Mouse (Mus musculus) embryonic facial prominence, embryonic 15.5 days (tissue): ENCODE results near the gene Gm4792. TPM values are rescaled to one million over a fixed set of nuclear protein-coding genes. Genes with fewer than 3 reads are reported as not detected.
A peak's percentile ranks its signal among the peaks of the same experiment; 100 is the strongest.

Experiments used
- ATAC-seq: fragments of 200-750 bp; cut with Nextera tagmentation; 2 replicates; pipeline ENCODE4 v1.8.0; 2017; ENCODE audit warnings: low read depth, moderate TSS enrichment; ENCODE audit not compliant: insufficient number of reproducible peaks, low FRiP score, low TSS enrichment
- H3K27ac ChIP-seq: fragments of 300-500 bp; sonication (generic); replicated peaks from 2 replicates; pipeline ENCODE4 v1.5.1; 2015; ENCODE audit warnings: mild to moderate bottlenecking, inconsistent platforms
- H3K27me3 ChIP-seq: fragments of 300-500 bp; sonication (generic); 2 replicates; pipeline ENCODE4 v1.6.1; 2015; ENCODE audit warnings: inconsistent platforms
- H3K36me3 ChIP-seq: fragments of 300-500 bp; sonication (generic); 2 replicates; pipeline ENCODE4 v1.6.1; 2015; ENCODE audit warnings: mild to moderate bottlenecking, inconsistent platforms
- H3K4me1 ChIP-seq: fragments of 300-500 bp; sonication (generic); 2 replicates; pipeline ENCODE4 v1.6.1; 2015; ENCODE audit warnings: inconsistent platforms
- H3K4me2 ChIP-seq: fragments of 300-500 bp; sonication (generic); replicated peaks from 2 replicates; pipeline ENCODE4 v1.6.1; 2015; ENCODE audit warnings: mild to moderate bottlenecking, inconsistent platforms
- H3K4me3 ChIP-seq: fragments of 300-500 bp; sonication (generic); replicated peaks from 2 replicates; pipeline ENCODE4 v1.5.1; 2015; ENCODE audit warnings: mild to moderate bottlenecking, inconsistent platforms
- H3K9ac ChIP-seq: fragments of 300-500 bp; sonication (generic); 2 replicates; pipeline ENCODE4 v1.6.1; 2015; ENCODE audit warnings: inconsistent platforms
- H3K9me3 ChIP-seq: fragments of 300-500 bp; sonication (generic); replicated peaks from 2 replicates; pipeline ENCODE4 v1.6.1; 2016; ENCODE audit warnings: inconsistent platforms
- WGBS: fragments of 180-500 bp; shearing (Covaris S2); methylation state at CpG from one replicate; pipeline ENCODE4 v1.1.7; 2015; 5-methylcytosine and 5-hydroxymethylcytosine counted together
- polyA plus RNA-seq: library from polyadenylated mRNA; unstranded; fragments of >200 nt; fragmentation: Nextera tagmentation; extraction: Ambion mirVana; gene quantifications from 2 replicates; pipeline ENCODE4 v1.2.1, GENCODE M21; 2015

Gene Gm4792
- polyA plus RNA-seq, 1 experiment from 2014 or later = not detected

DNA sequence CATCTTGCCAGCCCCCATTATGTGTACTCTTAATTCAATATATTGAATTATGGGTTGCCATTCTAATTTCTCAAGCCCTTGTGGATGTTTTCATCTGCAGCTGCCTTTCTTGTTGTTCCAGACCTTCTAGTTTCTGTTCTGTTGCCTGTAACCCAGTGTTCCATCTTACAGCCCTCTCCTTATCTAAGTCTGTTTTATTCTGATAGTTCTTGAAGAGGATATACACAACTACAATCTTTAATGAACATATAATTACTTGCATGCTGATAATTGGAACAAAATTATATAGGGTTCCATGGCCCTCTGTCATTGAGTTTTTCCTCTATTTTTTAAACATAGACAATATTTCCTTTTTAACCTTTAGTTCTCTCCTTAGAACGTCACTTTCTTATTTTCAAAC lies 38.0 kb downstream of the Gm4792 start:
- WGBS = 83% methylated on average over 1 of the region's 1 CpGs
- ATAC-seq = no peak
- Histone ChIP-seq H3K9me3 (no peaks in the 10 kb centered on the region), H3K4me2 (no peak overlapping the region), H3K4me1 (no peaks in the 10 kb centered on the region), H3K27ac (no peak overlapping the region), H3K4me3 (no peak overlapping the region), H3K9ac (no peak overlapping the region), H3K36me3 (no peaks in the 10 kb centered on the region), H3K27me3 (no peaks in the 10 kb centered on the region)

DNA sequence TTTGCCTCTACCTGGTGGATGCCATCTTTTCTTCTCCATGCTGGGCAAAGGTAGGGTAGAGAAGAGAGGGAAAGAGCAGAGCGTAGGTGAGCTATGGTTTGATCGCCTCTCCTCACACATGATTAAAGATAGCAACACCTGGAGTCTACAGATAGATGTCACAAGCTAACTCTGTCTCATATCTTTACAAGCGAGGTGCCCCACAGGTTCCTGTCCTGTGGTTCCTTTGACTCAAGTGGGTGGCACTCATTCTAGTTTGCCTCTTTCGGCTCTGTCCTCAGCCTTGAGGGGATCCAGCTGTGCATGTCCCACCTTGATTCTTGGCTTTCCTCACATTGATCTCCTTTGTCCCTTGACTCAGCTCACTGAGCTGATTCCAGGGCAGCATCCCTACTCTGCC lies 42.0 kb downstream of the Gm4792 start:
- Histone ChIP-seq H3K4me1 (no peaks in the 10 kb centered on the region), H3K36me3 (no peaks in the 10 kb centered on the region), H3K27me3 (no peaks in the 10 kb centered on the region), H3K4me3 (no peak overlapping the region), H3K4me2 (no peak overlapping the region), H3K27ac (no peak overlapping the region), H3K9ac (no peak overlapping the region), H3K9me3 (no peaks in the 10 kb centered on the region)
- ATAC-seq = no peak
- 89% methylated on average over 4 of the region's 4 CpGs for WGBS

GRCm38 (mm10) chr10:94255744-94256143 lies 42.8 kb downstream of the Gm4792 start:
- Histone ChIP-seq H3K4me3 (no peak overlapping the region), H3K4me1 (no peaks in the 10 kb centered on the region), H3K9me3 (no peaks in the 10 kb centered on the region), H3K4me2 (no peak overlapping the region), H3K27me3 (no peaks in the 10 kb centered on the region), H3K36me3 (no peaks in the 10 kb centered on the region), H3K27ac (no peak overlapping the region), H3K9ac (no peak overlapping the region)
- 31% methylated on average over 6 of the region's 6 CpGs for WGBS
- no peak for ATAC-seq

GRCm38 (mm10) chr10:94254766-94255165 lies 43.7 kb downstream of the Gm4792 start:
- WGBS = 77% methylated on average over 3 of the region's 3 CpGs
- Histone ChIP-seq H3K4me1 (no peaks in the 10 kb centered on the region), H3K4me3 (no peak overlapping the region), H3K9me3 (no peaks in the 10 kb centered on the region), H3K27me3 (no peaks in the 10 kb centered on the region), H3K27ac (no peak overlapping the region), H3K9ac (no peak overlapping the region), H3K36me3 (no peaks in the 10 kb centered on the region), H3K4me2 (no peak overlapping the region)
- ATAC-seq = no peak

- Histone ChIP-seq H3K36me3 (no peaks in the 10 kb centered on the region), H3K4me3 (no peak overlapping the region), H3K27ac (no peak overlapping the region), H3K4me2 (no peak overlapping the region), H3K27me3 (no peaks in the 10 kb centered on the region), H3K9ac (no peak overlapping the region), H3K9me3 (no peaks in the 10 kb centered on the region), H3K4me1 (peaks cover 3% of the 10 kb centered on the region; the same call in 1 of the 2 replicates)
- no peak for ATAC-seq
- WGBS = 74% methylated on average over 17 of the region's 17 CpGs
Measured at GRCm38 (mm10) chr10:94253260-94253807, 45.2 kb downstream of the Gm4792 start.

DNA sequence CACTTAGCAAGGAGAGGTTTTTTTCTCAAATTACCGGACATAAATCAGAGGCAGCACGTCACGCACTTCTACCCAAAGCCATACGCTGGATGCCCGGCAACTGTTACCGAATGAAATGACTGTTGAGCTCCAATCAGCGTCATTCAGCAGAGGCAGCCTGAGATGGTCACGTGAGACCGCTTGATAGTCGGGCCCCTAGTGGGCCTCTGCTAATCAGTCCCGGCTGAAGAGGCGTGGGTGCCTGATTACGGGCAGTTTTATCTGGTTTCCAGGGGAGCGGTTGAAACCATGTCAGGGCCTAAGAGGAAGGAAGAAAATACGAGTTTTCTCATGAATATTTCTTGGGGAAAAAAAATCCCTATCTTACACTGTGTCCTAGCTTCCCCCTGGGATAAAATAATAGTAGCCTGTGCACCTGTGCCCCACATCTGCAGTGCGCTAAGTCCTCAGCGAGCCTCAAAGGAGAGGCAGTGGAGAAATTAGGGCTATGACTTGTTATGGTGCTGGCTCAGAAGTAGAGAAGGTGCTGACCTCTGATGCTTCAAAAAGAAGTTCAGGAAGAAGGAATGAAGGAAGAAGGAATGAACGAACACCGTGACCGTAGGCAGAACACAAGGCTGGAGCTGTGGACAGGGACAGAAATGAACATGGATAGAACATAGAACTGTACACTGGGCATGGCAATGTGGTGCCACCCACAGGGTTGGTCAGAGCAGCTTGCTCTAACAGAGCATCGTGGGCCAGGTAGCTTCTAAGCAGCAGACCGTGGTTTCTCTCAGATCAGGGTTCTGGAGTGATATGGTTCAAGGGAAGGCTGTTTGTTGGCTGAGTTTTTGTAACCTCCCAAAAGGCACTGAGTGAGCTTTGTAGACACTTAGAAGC lies 48.7 kb downstream of the Gm4792 start:
- ATAC-seq = no peak; the same call in 1 of the 2 replicates
- 32% methylated on average over 22 of the region's 22 CpGs for WGBS
- Histone ChIP-seq H3K4me2 (0 out of 2 replicates have a peak overlapping the region, but pooled peaks have one; percentile 10), H3K4me1 (peaks cover 3% of the 10 kb centered on the region; the same call in 1 of the 2 replicates), H3K27me3 (no peaks in the 10 kb centered on the region), H3K36me3 (no peaks in the 10 kb centered on the region), H3K27ac (no peak overlapping the region), H3K9me3 (no peaks in the 10 kb centered on the region), H3K4me3 (no peak overlapping the region), H3K9ac (no peak overlapping the region)

GRCm38 (mm10) chr10:94247748-94248349 lies 50.7 kb downstream of the Gm4792 start:
- Histone ChIP-seq H3K9ac (no peak overlapping the region), H3K27ac (no peak overlapping the region), H3K9me3 (no peaks in the 10 kb centered on the region), H3K36me3 (no peaks in the 10 kb centered on the region), H3K27me3 (no peaks in the 10 kb centered on the region), H3K4me2 (no peak overlapping the region), H3K4me3 (no peak overlapping the region), H3K4me1 (peaks cover 3% of the 10 kb centered on the region; the same call in 1 of the 2 replicates)
- no peak for ATAC-seq
- 68% methylated on average over 7 of the region's 7 CpGs for WGBS

Other genes with a start within 250 kb of the Gm4792 start
- gene Nr2c1, start 150.7 kb downstream of the Gm4792 start, polyA plus RNA-seq = 7.8 and 8.1 TPM in 2 replicates
- 271 and 277 TPM in 2 replicates for gene Ndufa12, start 100.0 kb downstream of the Gm4792 start, polyA plus RNA-seq
- gene Tmcc3, start 13.2 kb upstream of the Gm4792 start, polyA plus RNA-seq = 14.2 and 15.4 TPM in 2 replicates